Mouse (Mus musculus) MN1 (cell line): ENCODE results near the gene Bpifa6.

Experiments
- DNase-seq: peaks from one replicate; pipeline ENCODE4 v3.0.0-alpha.2; 2016; ENCODE audit warnings: low spot score

The Bpifa6 gene

DNA sequence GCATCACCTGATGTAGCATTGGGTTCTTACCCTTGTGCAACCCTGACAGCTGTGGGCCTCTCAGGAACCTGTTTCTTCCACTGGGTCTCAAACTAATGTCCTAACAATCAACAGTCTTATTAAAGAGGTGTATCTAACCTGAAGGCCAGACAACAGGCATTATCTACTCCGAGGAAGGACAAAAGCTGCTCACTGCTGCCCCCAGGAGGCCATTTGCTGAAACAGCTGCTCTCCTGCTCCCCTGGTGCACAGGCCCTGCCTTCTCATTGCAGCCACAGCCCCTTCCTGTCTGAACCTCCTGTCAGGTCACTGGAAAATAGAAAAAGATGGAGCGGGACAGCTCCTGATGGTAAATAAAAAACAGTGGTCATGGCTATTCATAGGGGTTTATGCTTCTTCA is 64.2 kb downstream of the Bpifa6 start:
- peak; percentile 2 for DNase-seq

DNA sequence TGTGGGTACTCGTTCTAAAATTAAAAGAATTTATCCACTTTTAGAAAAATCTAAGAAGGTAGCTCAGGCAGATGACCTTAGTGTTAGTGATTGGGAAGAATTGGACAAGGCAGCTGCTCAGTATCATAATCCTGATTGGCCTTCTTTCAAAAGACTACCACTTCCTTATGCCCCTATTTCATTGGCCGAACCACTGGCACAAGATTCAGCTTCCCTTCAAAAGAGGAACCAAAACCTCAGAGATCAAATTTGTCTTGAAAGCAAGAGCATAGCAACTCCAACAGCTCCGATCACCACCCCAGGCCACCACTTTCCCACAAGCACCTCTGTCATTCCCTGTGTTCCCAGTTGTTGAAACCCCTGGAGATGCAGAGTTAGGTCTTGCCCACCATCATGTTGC is 70.0 kb downstream of the Bpifa6 start:
- no peak for DNase-seq
